Mouse (Mus musculus) cerebellum, adult 2 months (tissue): ENCODE measurements around the gene Runx3.

ENCODE experiments used
- CTCF ChIP-seq: fragments of 200-500 bp; IDR thresholded peaks from 2 replicates; pipeline ENCODE4 v1.5.1; 2011; ENCODE audit warnings: low read depth, mild to moderate bottlenecking, control low read depth, low read length, moderate library complexity, borderline replicate concordance; ENCODE audit not compliant: insufficient read depth
- POLR2A ChIP-seq: fragments of 200-500 bp; IDR thresholded peaks from 2 replicates; pipeline ENCODE4 v1.6.1; 2011; ENCODE audit warnings: low read length, control low read depth, borderline replicate concordance; ENCODE audit not compliant: insufficient read depth

DNA sequence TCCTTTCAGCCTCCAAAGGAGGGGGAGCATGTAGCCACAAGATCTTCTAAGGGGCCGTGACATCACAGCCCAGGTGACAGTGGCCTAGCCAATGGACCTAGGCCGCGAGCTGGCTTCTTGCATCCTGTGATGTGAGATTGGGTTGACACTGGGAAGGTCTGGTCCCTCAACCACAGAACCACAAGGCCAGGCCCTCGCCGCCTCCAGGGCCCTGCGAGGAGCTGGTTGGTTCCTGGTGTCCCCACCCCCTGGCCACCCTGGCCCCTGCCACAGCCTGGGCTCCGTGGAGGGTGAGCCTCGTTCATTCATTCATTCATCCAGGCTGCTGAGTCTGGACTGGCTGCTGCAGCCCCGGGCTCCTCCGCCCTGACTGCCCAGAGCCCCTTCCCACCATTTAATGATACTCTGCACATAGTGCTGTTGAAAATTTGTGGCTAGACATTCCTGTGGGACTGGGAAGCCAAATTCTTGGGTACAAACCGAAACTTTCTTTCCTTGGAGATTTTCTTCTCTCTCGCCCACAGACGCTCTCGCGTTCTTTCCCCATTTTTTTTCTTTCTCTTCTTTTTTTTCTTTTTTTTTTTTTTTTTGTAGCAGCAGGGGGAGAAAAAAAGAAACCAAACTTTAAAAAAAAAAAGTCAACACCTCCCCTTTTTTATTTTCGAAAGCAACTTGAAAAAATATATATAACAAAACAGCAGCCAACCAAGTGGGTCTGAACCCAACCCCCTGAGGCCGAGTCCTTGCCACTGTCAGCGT is at the start of gene Runx3:
- TF ChIP-seq POLR2A (no peak), CTCF (no peak)
